Mouse (Mus musculus) E14TG2a.4 (cell line): ENCODE measurements around the gene Vmp1.

ENCODE experiments used
- CTCF ChIP-seq: conservative IDR thresholded peaks from 2 replicates; pipeline ENCODE4 v1.5.1; 2014; ENCODE audit warnings: low read length
- NANOG ChIP-seq: IDR thresholded peaks from 2 replicates; pipeline ENCODE4 v1.6.1; 2014; ENCODE audit warnings: borderline replicate concordance, low read length, mixed read lengths
- POU5F1 ChIP-seq: IDR thresholded peaks from 2 replicates; pipeline ENCODE4 v1.6.1; 2014; ENCODE audit warnings: low read length, borderline replicate concordance

- TF ChIP-seq CTCF: no peak
- no peak for TF ChIP-seq NANOG
- TF ChIP-seq POU5F1: no peak
Observed at GRCm38 (mm10) chr11:86590579-86590978, 93.1 kb downstream of the Vmp1 start.
